In the genomic region with DNA sequence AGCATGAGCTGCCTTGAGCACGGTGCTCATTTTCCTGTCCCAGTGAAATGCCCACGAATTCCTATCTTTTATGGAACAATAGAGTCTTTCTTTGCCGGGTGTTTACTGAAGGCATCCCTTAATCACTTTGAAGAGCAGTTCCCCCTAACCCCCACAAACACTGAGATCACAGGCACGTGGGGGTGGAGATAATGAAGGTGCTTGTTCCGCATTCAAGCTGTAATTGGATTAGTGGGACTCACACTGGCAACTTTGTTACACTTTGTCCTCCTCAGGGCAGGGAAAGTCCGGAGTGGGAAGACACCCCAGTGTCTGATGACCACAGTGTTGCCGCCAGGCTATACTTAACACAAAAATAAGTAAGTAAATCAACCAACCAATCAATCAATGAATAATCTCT, we compare ENCODE assay signal across 12 mouse cellular contexts.
"Had no signal": no experiment of that assay in that cellular context is flagged by ENCODE, and none has a peak within 500 bp of the region (broad histone marks: within the 10 kb centered on the region; RNA-seq: fewer than 3 reads in every experiment).

No protein-coding gene starts in this region.

- H3K36me3 ChIP-seq: limb, embryonic 10.5 days; midbrain, embryonic 13.5 days; neural tube, embryonic 15.5 days; stomach, embryonic 15.5 days had no signal

- H3K27ac ChIP-seq: left cerebral cortex, adult 2 months; limb, embryonic 10.5 days; liver, embryonic 14.5 days; midbrain, embryonic 13.5 days; neural tube, embryonic 15.5 days; stomach, embryonic 15.5 days had no signal

- ATAC-seq: midbrain, embryonic 13.5 days had no signal

- H3K4me1 ChIP-seq: limb, embryonic 10.5 days; neural tube, embryonic 15.5 days; stomach, embryonic 15.5 days had no signal

- H3K27me3 ChIP-seq: neural tube, embryonic 15.5 days; stomach, embryonic 15.5 days had no signal

- H3K4me3 ChIP-seq: left cerebral cortex, adult 2 months; limb, embryonic 10.5 days; midbrain, embryonic 13.5 days; myocyte; neural tube, embryonic 15.5 days; stomach, embryonic 15.5 days had no signal

- H3K9me3 ChIP-seq: limb, embryonic 10.5 days; midbrain, embryonic 13.5 days; neural tube, embryonic 15.5 days; stomach, embryonic 15.5 days had no signal

- DNase-seq: kidney, adult 2 months; kidney, postnatal 25 days; lung, adult 18-20 months; right cerebral cortex, postnatal 4 days; thymus, postnatal 4 days had no signal

- H3K9ac ChIP-seq: liver, embryonic 14.5 days; midbrain, embryonic 13.5 days; neural tube, embryonic 15.5 days; stomach, embryonic 15.5 days had no signal

- H3K4me2 ChIP-seq: midbrain, embryonic 13.5 days; neural tube, embryonic 15.5 days; stomach, embryonic 15.5 days had no signal
